Mouse (Mus musculus): Measurements from ENCODE around the gene Rnf40. TPM values are rescaled to one million over a fixed set of nuclear protein-coding genes. Genes with fewer than 3 reads are reported as not detected.

The Rnf40 gene
- total and polyA plus RNA-seq, 3 experiments, result 39.3 to 73.0 (median 48.6) TPM

- dilution Hi-C loops (cut with MboI; ENCODE audit: extremely low pct_ligation_motif_present, extremely low pct_unique_long_range_greater_than_20kb, low sequenced_read_pairs) (no loop called here), in situ Hi-C loops (cut with MboI; ENCODE audit: low pct_ligation_motif_present, low pct_unique_long_range_greater_than_20kb, low sequenced_read_pairs) (no loop called here)
- DNase-seq (ENCODE audit: extremely low read depth), result no peak
- TF ChIP-seq MAFK (IDR thresholded peaks at IDR 0.05; ENCODE audit: insufficient replicate concordance, low read length) (no peak), SMC3 (IDR thresholded peaks at IDR 0.05; ENCODE audit: low read depth, low read length) (no peak), NRF1 (IDR thresholded peaks at IDR 0.05; ENCODE audit: low read depth, low read length) (no peak), MAX (IDR thresholded peaks at IDR 0.05; ENCODE audit: low read length) (no peak), MYC (IDR thresholded peaks at IDR 0.05; ENCODE audit: low read depth, low read length) (no peak), TBP (conservative IDR thresholded peaks at IDR 0.05; ENCODE audit: low read depth, low read length) (no peak), TCF12 (IDR thresholded peaks at IDR 0.05; ENCODE audit: low read depth, low read length) (no peak)
- Histone ChIP-seq H3K4me2 (ENCODE audit: insufficient read depth, low read depth, poor library complexity, severe bottlenecking) (no peak overlapping the region), H3K9me3 (replicated peaks; ENCODE audit: low read length) (no peaks in the 10 kb centered on the region), H3K36me3 (replicated peaks in 1 of 2; ENCODE audit: control insufficient read depth in 1 of 2, insufficient read depth in 1 of 2, low read length in 1 of 2) (peaks cover 37 to 67% of the 10 kb centered on the region in 2 experiments), H3K9ac (ENCODE audit: insufficient read depth, low read depth) (no peak overlapping the region), H3K4me1 (ENCODE audit: control insufficient read depth in 1 of 2, insufficient read depth in 2 of 2) (peaks cover 7 to 19% of the 10 kb centered on the region in 2 experiments; a peak in 3 of 4 replicates), H3K27ac (ENCODE audit: insufficient read depth, low read depth) (no peak overlapping the region), H3K4me3 (replicated peaks in 1 of 3; ENCODE audit: low read depth in 2 of 3, low read length in 2 of 3, poor library complexity in 1 of 3) (no peak overlapping the region), H3K27me3 (replicated peaks) (no peaks in the 10 kb centered on the region), H3K79me2 (replicated peaks; ENCODE audit: control insufficient read depth, extremely low read depth, insufficient read depth, poor library complexity, severe bottlenecking) (peaks cover 13% of the 10 kb centered on the region)
Observed at GRCm38 (mm10) chr7:127585031-127585430, 3.5 kb upstream of the Rnf40 start.

DNA sequence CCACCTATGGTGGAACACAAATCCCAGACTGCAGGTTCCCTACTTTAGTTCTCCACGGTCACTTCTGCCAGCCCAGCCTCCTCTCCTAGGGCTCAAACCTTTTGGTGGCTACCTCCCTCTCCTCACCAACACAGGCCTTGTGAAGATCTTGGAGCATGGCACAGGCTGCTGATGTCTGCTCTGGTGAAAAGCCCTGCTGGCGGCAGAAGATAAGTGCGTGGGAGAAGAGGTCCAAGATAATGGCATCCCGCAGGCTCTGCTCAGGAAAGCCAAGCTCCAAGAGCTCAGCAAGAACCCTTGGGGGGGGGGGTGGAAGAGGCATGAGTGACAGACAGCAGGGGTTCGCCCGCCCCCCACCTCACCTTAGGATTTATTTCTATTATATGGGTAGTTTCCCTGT is 2.4 kb upstream of the Rnf40 start:
- Histone ChIP-seq H3K79me2 (replicated peaks; ENCODE audit: control insufficient read depth, extremely low read depth, insufficient read depth, poor library complexity, severe bottlenecking) (peaks cover 13% of the 10 kb centered on the region), H3K4me1 (ENCODE audit: control insufficient read depth in 1 of 2, insufficient read depth in 2 of 2) (peaks cover 7 to 29% of the 10 kb centered on the region in 2 experiments; a peak in 3 of 4 replicates), H3K27ac (ENCODE audit: insufficient read depth, low read depth) (no peak overlapping the region), H3K4me2 (ENCODE audit: insufficient read depth, low read depth, poor library complexity, severe bottlenecking) (no peak overlapping the region), H3K27me3 (replicated peaks) (no peaks in the 10 kb centered on the region), H3K4me3 (replicated peaks in 1 of 3; ENCODE audit: low read depth in 2 of 3, low read length in 2 of 3, poor library complexity in 1 of 3) (no peak overlapping the region), H3K9ac (ENCODE audit: insufficient read depth, low read depth) (no peak overlapping the region), H3K36me3 (replicated peaks in 1 of 2; ENCODE audit: control insufficient read depth in 1 of 2, insufficient read depth in 1 of 2, low read length in 1 of 2) (peaks cover 46 to 69% of the 10 kb centered on the region in 2 experiments), H3K9me3 (replicated peaks; ENCODE audit: low read length) (no peaks in the 10 kb centered on the region)
- in situ Hi-C loops (cut with MboI; ENCODE audit: low pct_ligation_motif_present, low pct_unique_long_range_greater_than_20kb, low sequenced_read_pairs) (no loop called here), dilution Hi-C loops (cut with MboI; ENCODE audit: extremely low pct_ligation_motif_present, extremely low pct_unique_long_range_greater_than_20kb, low sequenced_read_pairs) (no loop called here)
- no peak for DNase-seq (ENCODE audit: extremely low read depth)
- TF ChIP-seq SMC3 (IDR thresholded peaks at IDR 0.05; ENCODE audit: low read depth, low read length) (no peak), ZKSCAN1 (IDR thresholded peaks at IDR 0.05; ENCODE audit: borderline replicate concordance, low read depth, low read length) (no peak), MAFK (IDR thresholded peaks at IDR 0.05; ENCODE audit: insufficient replicate concordance, low read length) (no peak), ZMIZ1 (IDR thresholded peaks at IDR 0.05; ENCODE audit: low read depth, low read length) (no peak), IRF4 (IDR thresholded peaks at IDR 0.05; ENCODE audit: low read depth, low read length) (no peak), POLR2A (IDR thresholded peaks at IDR 0.05; ENCODE audit: low read depth, low read length) (no peak), ZNF384 (IDR thresholded peaks at IDR 0.05; ENCODE audit: low read depth, low read length) (no peak), USF2 (conservative IDR thresholded peaks at IDR 0.05; ENCODE audit: low read depth, low read length) (no peak), TCF12 (IDR thresholded peaks at IDR 0.05; ENCODE audit: low read depth, low read length) (no peak), MYC (IDR thresholded peaks at IDR 0.05; ENCODE audit: low read depth, low read length) (no peak)

DNA sequence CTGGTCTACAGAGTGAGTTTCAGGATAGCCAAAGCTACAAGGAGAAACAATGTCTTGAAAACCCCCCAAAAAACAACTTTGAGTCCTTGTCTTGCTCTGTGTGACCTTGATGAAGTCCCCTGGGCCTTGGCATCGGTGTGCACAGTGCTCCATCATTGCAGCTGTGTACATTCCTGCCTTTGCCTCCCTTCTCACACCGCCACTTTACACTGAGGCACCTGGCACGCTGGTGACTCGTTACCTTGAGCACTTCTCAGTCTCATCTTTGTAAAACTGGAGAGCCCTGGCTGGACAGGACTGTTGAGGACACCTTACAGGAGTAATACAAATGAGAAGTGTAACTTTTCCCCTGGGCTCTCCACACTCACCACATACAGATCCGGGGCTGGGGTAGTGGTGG is 1.4 kb upstream of the Rnf40 start:
- in situ Hi-C loops (cut with MboI; ENCODE audit: low pct_ligation_motif_present, low pct_unique_long_range_greater_than_20kb, low sequenced_read_pairs) (no loop called here), dilution Hi-C loops (cut with MboI; ENCODE audit: extremely low pct_ligation_motif_present, extremely low pct_unique_long_range_greater_than_20kb, low sequenced_read_pairs) (no loop called here)
- Histone ChIP-seq H3K4me1 (ENCODE audit: control insufficient read depth in 1 of 2, insufficient read depth in 2 of 2) (peaks cover 7 to 39% of the 10 kb centered on the region in 2 experiments; a peak in 3 of 4 replicates), H3K4me2 (ENCODE audit: insufficient read depth, low read depth, poor library complexity, severe bottlenecking) (peak overlapping the region; percentile 89), H3K27me3 (replicated peaks) (no peaks in the 10 kb centered on the region), H3K9me3 (replicated peaks; ENCODE audit: low read length) (no peaks in the 10 kb centered on the region), H3K79me2 (replicated peaks; ENCODE audit: control insufficient read depth, extremely low read depth, insufficient read depth, poor library complexity, severe bottlenecking) (peaks cover 13% of the 10 kb centered on the region), H3K9ac (ENCODE audit: insufficient read depth, low read depth) (peak overlapping the region; percentile 20; the same call in 1 of the 2 replicates), H3K36me3 (replicated peaks in 1 of 2; ENCODE audit: control insufficient read depth in 1 of 2, insufficient read depth in 1 of 2, low read length in 1 of 2) (peaks cover 49 to 69% of the 10 kb centered on the region in 2 experiments), H3K4me3 (replicated peaks in 1 of 3; ENCODE audit: low read depth in 2 of 3, low read length in 2 of 3, poor library complexity in 1 of 3) (no peak overlapping the region), H3K27ac (ENCODE audit: insufficient read depth, low read depth) (no peak overlapping the region)
- TF ChIP-seq POLR2A (IDR thresholded peaks at IDR 0.05; ENCODE audit: low read depth, low read length) (no peak), SMC3 (IDR thresholded peaks at IDR 0.05; ENCODE audit: low read depth, low read length) (no peak), EP300 (IDR thresholded peaks at IDR 0.05; ENCODE audit: low read length) (no peak), SIN3A (IDR thresholded peaks at IDR 0.05; ENCODE audit: low read length) (no peak), UBTF (IDR thresholded peaks at IDR 0.05; ENCODE audit: low read depth, low read length) (no peak), ZNF384 (IDR thresholded peaks at IDR 0.05; ENCODE audit: low read depth, low read length) (no peak), ZMIZ1 (IDR thresholded peaks at IDR 0.05; ENCODE audit: low read depth, low read length) (no peak), MYC (IDR thresholded peaks at IDR 0.05; ENCODE audit: low read depth, low read length) (no peak), NRF1 (IDR thresholded peaks at IDR 0.05; ENCODE audit: low read depth, low read length) (no peak)
- DNase-seq (ENCODE audit: extremely low read depth), result no peak
